Mouse (Mus musculus) T-helper 1 cell (primary cell): ENCODE measurements around the gene Nphp3.

Source experiments
- in situ Hi-C: fragments of 300-600 bp; cut with MboI, MseI; formaldehyde crosslinking; loops from one replicate; pipeline ENCODE4 v1.15.1; 2025; ENCODE audit warnings: high pct_unique_total_duplicates

The Nphp3 gene

DNA sequence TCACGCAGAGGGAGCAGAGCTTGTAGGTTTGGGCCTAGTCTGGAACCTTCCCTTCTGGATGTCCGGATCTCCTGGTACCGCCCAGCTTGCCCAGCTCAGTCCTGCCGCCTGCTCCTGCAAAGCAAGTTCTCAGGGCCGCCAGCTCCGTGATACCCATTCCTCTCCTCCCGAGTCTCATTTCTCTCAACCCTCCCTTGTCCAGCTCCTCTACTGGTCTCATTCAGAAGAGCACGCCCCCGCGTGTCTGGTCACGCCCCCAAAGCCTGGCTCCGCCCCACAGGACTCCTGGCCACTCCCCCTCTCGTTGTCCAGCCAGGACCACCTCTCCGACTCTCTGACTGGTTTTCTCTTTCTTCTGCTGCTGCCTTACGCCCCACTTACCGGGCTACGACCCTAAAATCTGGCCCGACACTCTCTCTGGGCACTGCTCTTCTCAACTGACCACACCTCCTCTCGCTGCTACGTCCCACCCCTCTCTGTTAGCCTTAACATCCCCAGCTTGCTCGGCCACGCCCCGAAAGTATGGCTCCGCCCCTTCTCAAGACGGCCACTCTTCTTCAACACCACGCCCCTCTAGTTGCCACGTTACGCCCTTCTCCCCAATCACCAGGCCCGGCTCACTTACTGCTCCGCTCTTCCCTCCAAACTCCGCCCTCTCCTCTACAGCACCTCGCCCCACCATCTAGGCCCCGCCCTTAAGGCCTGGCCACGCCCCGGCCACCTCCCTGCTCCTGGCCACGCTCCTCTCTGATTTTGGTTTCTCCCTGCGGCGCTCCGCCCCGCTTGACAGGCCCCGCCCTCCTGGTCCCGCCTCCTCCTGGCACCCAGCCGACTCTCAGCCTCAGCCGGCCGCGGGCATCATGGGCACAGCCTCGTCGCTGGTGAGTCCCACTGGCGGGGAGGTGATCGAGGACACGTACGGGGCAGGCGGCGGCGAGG lies at the start of gene Nphp3:
Gene Nphp3 (plus strand): TSS at position 624 of the 939 bp plus-strand sequence.
- in situ Hi-C loops: no loop called here

DNA sequence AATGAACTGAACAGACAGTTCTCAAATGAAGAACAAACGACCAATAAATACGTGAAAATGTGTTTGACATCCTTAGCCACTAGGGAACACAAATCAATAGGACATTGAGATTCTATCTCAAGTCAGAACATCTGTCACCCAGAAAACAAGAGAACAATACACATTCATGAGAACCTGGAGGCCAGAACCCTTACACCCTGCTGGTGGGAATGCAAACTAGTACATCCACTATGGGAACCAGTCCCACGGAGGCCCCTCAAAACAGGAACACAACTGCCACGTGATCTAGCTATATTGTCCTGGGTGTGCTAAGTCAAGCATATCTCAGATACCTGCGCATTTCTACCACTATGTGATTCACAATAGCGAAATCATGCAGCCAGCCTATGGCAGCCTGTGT lies 43.6 kb upstream of the Nphp3 start:
- in situ Hi-C loops: no loop called here

GRCm38 (mm10) chr9:103959989-103960388 lies 42.4 kb upstream of the Nphp3 start:
- in situ Hi-C loops: no loop called here

DNA sequence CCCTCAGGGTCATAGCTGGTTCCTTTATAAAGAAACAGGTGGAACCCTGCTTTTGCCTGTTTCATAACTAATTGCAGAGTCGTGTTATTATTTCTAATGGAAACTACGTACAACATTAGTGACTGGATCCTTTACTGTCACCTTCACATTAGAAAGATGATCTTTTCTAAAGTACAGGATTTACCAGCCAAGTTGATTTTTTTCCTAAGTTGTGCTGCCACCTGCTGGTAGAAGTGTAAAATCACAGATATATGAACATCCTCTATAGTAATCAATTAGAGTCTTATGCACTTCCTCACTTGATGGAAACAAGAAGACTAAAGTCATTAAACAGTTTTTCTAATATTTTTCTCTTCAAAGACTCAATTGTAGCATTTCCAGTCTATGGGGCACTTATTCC lies 5.8 kb upstream of the Nphp3 start:
- in situ Hi-C loops: loop anchor here (5.0 kb wide), 2 partner anchors 229 to 374 kb away; no protein-coding TSS in a partner anchor

DNA sequence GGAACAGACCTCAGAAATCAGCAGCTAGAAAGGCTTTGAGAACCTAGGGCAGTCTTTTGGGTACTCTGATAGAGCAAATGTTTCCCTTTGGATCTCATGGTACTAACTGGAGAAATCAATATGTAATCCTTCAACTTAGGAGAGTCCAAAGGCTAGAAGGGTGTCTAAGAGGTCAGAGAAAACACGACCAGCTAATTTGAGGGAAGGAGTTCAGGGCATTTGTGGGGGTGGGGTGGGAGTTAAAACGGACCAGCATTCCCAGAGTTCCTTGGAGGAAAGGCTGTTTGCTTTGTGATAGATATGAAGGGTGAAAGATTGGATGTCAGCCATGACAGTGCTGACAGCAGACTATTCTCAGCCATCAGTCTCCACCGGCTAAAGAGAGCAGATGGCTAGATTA lies 1.7 kb upstream of the Nphp3 start:
- in situ Hi-C loops: no loop called here

- in situ Hi-C loops: no loop called here
Measured at GRCm38 (mm10) chr9:104002913-104003330, 578 bp downstream of the Nphp3 start.

GRCm38 (mm10) chr9:104014526-104014925 lies 12.2 kb downstream of the Nphp3 start:
- in situ Hi-C loops: no loop called here

DNA sequence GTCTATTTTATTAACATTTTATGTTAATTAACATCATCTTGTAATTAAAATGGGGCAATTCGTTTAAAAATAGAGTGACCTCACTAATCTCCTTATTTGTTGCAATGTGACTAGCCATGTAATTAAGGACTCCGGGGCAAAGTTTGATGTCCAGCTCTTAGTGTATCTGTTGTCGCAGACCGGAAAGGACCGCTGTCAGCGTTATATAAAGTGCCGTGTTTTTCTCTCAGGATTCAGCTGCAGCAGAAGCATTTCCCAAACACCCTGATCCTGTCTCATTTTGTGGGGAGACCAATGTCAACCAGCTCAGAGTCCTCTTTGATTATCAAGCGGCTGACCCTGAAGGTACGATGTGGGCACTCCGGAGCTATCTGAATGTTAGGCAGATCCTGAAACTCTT lies 18.7 kb downstream of the Nphp3 start:
- in situ Hi-C loops: no loop called here

- in situ Hi-C loops: no loop called here
Measured at GRCm38 (mm10) chr9:104027186-104027585, 24.8 kb downstream of the Nphp3 start.

DNA sequence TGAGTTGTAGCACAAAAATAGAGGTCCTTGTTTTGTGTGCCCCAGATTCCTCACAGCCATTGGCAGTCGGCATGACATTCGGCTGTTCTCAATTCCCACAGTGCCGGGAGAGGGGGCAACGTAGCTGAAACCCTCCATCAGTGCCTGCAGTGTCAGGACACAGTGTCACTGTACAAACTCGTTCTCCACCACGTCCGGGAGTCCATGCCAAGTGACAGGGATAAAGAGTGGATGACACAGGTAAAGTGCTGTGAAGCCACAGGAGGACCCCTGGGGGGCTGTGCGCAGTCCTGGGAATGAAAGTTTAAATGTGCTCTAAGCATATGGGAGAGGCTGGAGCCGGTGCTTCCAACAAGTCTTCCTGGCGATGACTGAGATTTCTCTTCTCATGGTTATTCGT lies 27.5 kb downstream of the Nphp3 start:
- in situ Hi-C loops: no loop called here

GRCm38 (mm10) chr9:104034231-104034630 lies 31.9 kb downstream of the Nphp3 start:
- in situ Hi-C loops: no loop called here

DNA sequence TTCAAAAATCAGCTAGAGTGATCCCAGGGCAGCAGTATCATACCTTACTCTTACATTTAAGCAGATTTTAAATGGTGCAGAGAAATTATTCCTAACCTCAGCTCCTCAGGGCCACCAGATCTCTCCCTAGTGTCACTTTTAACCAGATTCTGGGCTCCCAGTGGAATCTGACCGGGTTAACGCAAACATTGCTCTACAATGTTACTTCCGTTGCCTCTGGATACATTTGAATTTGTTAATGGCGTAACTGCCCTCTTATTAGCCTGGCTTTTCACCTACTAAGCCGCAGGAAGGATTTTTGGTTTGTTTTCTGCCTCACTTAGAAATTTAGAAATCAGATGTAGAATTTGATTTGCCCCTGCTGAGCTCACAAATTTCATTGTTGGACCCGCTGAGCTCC lies 32.4 kb downstream of the Nphp3 start:
- in situ Hi-C loops: no loop called here

DNA sequence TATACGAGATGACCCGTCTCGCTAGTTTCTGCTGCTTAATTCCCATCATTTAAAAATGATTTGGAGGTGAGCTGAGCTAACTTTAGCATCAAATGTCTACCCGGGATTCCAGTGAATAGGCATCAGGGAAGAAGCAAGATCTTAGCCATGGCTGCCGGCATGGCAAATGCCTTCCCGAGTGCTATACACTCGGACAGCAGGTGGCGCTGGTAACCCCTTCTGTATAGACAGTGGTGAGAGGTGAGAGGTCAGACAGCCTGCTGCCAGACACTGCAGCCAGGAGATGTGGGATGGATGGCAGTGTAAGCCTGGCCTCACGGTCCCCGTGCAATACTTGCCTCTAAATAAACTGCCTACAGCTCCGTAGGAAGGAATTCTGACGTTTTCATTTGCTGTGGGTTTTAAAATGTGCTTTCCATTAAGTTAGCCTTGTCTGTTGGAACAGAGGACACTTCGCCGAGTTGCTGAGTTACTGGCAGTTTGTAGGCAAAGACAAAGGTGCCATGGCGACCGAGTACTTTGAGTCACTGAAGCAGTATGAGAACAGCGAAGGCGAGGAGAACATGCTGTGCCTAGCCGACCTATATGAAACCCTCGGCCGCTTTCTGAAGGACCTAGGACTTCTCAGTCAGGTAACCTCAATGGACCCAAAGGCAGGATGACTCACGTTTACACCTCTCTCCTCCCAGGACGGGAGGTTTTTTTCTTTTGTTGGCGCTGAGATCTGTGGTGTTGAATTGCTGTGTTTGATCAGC lies 33.1 kb downstream of the Nphp3 start:
- in situ Hi-C loops: no loop called here

DNA sequence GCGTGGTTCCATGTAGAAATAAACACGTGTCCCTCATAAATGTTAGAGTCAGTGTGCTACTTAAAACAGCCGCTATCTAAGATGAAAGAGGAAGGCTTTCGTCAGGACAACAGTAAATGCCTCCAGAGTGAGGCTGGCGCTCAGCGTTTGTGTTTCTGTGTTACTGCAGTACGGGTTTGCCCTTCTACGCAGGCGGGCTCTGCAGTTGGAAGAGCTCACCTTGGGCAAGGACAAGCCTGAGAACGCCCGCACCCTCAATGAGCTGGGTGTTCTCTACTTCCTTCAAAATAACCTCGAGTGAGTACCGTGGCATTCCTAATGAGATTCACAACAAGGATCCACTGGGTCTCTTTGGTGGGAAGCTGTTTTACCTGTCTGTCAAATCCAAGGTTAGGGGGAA lies 35.9 kb downstream of the Nphp3 start:
- in situ Hi-C loops: no loop called here

- in situ Hi-C loops: no loop called here
Measured at GRCm38 (mm10) chr9:104039031-104039695, 36.8 kb downstream of the Nphp3 start.

- in situ Hi-C loops: no loop called here
Measured at GRCm38 (mm10) chr9:104039742-104040141, 37.4 kb downstream of the Nphp3 start.

DNA sequence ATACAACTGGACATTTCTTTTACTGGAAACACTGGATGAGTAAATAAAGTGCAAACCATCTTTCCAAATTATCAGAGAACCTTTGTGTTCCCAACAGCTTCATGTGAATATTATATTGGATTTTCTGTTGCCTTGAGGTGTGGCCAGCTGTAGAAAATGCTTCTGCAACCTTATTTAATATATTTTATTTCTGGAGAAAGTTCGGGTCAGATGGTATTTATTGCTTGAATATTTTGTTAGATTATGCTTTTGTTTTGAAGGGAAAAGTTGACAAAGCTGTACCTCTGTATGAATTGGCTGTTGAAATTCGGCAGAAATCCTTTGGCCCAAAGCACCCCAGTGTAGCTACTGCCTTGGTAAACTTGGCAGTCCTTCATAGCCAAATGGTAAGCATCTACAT lies 38.0 kb downstream of the Nphp3 start, which contains the start of gene Gm28305:
Gene Gm28305 (plus strand): TSS at position 301 of the 400 bp plus-strand sequence.
- in situ Hi-C loops: no loop called here

DNA sequence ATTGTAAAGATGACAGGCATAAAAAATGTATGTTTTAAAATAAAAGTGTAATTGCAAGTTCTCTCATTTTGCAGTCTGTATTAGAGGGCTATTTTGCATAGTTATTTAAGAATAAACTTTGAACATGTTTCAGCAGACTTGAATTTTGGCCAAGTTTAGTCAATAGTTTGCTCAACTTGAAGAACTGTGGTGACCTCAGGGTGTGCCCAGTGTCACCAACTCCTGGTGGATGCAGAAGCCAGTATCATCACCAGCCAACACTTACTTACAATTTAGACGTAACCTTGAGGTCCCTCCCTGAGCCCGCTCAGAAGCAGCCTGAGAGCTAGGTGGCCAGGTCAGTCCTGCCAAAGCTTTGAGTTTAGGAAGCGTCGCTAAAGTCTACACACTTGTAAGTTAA lies 41.3 kb downstream of the Nphp3 start:
- in situ Hi-C loops: no loop called here

DNA sequence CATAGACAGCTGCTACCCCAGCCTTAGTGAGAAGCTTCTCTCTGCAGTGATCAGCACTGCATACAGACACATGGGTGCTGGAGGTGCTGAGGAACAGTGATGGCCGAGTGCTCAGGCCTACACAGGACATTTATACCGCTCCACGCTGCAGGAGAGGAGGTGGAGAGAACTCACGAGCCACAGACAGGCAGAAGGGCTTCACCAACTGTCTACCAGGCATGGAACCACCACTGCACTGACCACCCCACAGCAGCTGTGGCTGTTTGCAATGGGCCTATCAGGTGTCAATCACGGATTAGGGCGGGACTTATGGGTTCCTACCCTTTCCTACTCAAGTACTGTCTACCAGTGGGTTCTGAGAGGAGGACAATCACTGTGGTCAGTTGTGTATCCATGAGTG lies 48.7 kb downstream of the Nphp3 start:
- in situ Hi-C loops: loop anchor here (10.0 kb wide), 1 partner anchor 1354 kb away; no protein-coding TSS in a partner anchor

- in situ Hi-C loops: no loop called here
Measured at GRCm38 (mm10) chr9:104062430-104063243, 60.3 kb downstream of the Nphp3 start, which contains the start of gene Uba5. TSS of gene Uba5 (minus strand) at chr9:104063134.
